Mouse (Mus musculus): ENCODE results near the gene Psmd11.

- TF ChIP-seq CTCF (IDR thresholded peaks at IDR 0.05; ENCODE audit: control insufficient read depth, insufficient read depth, low read length) (no peak), POLR2A (IDR thresholded peaks at IDR 0.05; ENCODE audit: borderline replicate concordance, control insufficient read depth, low read depth, low read length) (no peak)
Measured at GRCm38 (mm10) chr11:80475544-80475943, 47.1 kb downstream of the Psmd11 start.

Measured in bone marrow, adult 2 months (tissue).